Mouse (Mus musculus) neutrophil, adult 5-6 weeks (primary cell): Measurements from ENCODE around the gene Nol6. TPM values are rescaled to one million over a fixed set of nuclear protein-coding genes. Genes with fewer than 3 reads are reported as not detected.
"Not testable (repeated sequence)": the region's sequence is repeated elsewhere in the genome, so short reads cannot be mapped to it uniquely, and the experiment has no call there.

Experiments
- ATAC-seq: fragments of 151-379, 151-347 bp; 2 replicates; pipeline ENCODE4 v1.8.0; 2017; ENCODE audit warnings: mild to moderate bottlenecking, moderate TSS enrichment; ENCODE audit not compliant: insufficient number of reproducible peaks, poor library complexity, low FRiP score, severe bottlenecking; ENCODE audit errors: extremely low read depth
- total RNA-seq: library from RNA; stranded (forward); fragments of 200-1000 nt; gene quantifications from 2 replicates; pipeline ENCODE4 v1.2.3, GENCODE M21; 2017

The Nol6 gene
- total RNA-seq, 1 experiment from 2014 or later: 13.2 TPM

DNA sequence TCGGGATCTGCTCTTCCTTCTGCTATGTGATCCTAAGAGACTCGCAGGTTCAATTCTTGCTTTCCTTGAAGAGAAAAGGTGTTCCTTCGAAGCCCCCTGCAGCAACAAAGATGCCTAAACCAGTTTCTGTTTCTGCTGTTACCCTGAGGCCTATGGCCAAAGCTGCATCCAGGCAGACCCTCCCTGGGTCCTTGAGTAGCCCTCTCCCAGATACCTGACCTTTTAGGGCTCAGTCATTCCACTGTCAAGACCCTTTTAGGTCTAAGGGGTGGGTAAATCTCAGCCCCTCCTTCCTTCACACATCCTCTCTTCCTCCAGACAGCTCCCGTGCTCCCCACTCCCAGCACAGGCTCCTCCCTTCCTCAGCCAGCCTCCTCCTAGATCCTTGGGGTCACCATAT, 35.1 kb downstream of the Nol6 start:
- ATAC-seq: no peak

DNA sequence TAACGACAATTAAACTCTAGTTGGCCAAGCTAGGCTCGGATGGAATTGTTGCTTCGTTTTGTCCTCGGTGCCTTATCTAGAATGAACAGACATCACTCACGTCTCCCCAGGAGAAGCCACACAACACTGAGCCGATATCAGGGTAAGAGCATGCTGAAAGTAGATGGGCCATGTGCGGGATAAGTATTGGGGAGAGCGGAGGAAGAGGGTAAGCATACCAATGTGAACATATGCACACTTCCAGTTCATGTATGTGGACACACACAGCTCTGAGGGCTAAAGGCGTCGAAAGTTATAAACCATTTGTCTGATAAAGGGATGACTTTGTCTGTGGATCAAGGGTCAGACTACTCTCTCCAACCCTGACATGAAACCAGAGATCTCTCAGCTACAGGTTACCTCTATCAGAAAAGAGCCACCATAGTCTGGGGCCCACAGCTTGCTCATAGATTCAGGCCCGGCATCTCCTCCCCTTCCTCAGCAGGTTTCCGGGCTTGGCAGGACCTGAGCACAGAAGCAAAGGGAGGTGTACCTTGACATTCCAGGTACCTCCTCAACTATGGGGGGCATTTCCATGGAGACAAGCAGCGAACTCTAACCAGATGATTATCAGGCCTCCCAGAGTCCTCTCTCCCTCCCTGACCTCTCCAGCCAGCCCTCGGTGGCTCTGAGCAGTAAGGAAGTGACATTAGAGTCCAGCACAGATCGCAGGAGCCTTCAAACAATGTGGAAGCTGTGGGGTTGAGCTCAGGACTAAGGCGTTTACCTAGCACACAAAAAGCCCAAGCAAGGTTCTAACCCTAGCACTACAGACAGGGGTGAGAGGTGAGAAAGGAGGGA, 36.6 kb downstream of the Nol6 start:
- no peak for ATAC-seq

DNA sequence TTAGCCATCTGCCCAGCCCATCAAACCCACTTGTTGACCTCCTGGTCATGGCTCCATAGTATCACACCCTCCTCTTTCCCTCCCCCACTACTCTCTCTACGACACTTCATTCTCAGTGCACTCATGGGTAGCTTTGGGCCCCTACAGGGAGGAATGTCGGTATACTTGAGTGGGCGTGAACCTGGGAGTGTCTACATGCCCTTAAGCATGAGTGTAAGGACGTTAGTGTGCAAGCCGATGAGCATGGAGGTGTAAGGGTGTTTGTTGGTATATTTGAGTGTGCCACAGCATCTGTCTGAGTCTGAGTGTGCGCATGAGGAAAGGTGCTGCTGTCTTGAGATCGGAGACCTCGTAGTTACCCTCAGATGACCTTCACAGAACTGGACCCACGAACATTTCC, 37.3 kb downstream of the Nol6 start:
- no peak for ATAC-seq

DNA sequence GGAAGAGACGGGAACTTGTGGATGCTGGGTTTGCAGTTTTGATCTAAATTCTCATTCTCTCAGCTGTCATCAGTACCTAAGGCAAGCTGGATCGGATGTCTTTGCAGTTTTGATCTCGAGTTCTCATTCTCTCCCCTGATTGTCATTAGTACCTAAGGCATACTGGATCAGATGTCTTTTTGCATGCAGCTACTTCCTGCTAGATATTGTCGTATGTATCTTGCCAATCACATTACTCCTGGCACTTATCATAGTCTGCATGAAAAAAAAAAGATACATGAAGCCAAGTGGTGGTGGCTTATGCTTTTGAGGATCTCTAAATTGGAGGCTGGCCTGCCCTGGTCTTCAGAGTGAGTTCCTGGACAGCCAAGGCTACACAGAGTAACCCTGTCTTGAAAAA, 39.4 kb downstream of the Nol6 start:
- ATAC-seq: no peak

DNA sequence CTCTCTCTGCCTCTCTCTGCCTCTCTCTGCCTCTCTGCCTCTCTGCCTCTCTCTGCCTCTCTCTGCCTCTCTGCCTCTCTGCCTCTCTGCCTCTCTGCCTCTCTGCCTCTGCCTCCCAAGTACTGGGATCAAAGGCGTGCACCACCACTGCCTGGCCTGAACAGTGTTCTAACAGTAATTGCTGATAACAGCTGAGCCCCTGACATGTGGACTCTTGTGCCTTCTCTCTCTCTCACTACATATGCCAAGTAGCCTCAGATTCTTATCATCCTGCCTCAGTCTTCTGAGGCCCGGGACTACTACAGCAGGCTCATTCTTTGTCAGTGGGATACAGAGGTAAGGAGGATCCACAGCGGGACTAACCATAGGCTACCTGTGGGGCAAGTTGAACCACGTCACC, 41.5 kb downstream of the Nol6 start:
- ATAC-seq: not testable (repeated sequence)

DNA sequence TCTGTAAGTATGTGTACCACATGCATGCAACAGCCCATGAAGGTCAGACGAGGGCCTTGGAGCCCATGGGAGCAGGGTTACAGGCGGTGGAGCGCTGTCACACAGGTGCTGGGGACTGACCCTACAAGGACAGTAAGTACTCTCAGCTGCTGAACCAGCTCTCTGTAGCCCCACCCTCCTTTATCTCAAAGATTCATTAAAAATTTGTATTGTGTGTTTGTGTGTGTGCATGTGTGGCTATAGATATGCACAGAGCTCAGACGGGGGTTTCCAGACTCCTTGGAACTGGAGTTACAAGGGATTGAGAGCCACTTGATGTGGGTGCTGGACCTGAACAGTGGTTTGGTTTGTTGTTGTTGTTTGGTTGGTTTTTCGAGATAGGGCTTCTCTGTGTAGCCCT, 42.5 kb downstream of the Nol6 start:
- no peak for ATAC-seq

DNA sequence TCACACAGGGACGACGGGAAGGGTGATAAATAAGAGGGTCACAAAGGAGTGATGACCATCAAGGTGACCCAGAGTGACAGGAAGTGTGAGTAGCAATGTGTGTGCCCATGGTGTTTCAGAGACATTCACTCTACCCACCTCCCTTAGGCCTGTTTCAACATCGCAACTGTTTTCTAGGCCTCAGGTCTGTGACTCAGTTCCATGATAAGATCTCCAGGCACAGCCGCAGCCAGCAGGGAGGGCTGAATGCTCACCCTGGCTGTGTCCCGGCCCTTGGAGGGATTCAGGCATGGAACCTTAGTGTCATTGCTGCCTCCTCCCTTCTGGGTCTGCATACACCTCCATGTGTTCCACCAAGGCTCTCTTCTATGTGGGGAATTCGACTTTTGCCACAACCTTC, 45.5 kb downstream of the Nol6 start:
- ATAC-seq: no peak

DNA sequence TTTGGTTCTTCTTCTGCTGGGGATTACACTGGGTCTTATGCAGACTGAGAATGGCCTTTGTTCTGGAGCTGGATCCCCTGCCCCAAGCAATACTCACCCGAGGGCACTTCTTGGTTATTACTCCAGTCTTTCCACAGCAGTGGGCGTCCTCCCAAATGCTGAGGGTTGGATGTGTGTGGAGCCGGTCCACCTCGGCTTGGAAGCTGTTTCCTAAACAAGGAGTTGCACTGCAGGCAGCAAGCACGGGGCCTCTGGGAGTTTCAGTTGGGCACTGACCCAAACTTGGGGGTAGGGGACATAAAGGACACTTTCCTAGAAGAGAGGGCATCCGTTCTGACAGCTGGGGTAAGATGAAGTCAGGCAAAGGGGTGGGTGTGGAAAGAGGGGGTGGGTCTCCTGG, 49.8 kb downstream of the Nol6 start:
- no peak for ATAC-seq

DNA sequence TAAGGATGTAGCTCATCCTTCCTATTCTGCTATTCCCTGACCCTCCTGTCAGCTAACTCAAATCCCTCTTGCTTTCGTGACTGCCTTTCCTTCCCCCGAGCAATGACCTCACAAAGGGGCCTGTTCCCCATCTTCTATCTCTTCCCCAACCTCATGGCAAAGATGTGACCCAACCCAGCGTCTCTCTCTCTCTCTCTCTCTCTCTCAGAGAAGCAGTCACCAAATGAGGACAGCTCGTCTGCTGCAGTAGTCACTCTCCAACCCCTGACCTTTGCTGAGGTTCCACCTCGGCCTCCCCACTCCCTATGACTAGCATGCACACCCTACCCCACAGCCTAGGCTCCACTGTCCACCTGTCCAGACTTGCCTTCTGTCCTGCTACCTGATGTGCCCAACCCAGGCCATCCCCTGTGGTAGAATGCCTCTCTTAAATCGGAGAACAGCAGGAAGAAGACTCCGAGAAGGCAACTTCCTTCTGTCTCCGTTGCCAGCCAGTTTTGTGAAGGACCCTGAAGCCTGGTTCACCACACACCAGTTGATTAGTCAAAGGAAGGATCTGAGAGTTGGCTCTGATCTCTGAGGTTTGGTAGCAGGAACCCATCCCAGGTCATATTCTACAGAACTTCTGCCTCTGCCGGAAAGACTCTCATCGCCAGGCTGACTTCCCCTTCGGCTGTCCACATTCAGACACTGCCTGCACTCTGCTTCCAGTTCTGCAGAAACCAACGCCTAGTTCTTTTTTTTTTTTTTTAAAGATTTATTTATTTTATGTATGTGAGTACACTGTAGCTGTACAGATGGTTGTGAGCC, 51.0 kb downstream of the Nol6 start:
- no peak for ATAC-seq

DNA sequence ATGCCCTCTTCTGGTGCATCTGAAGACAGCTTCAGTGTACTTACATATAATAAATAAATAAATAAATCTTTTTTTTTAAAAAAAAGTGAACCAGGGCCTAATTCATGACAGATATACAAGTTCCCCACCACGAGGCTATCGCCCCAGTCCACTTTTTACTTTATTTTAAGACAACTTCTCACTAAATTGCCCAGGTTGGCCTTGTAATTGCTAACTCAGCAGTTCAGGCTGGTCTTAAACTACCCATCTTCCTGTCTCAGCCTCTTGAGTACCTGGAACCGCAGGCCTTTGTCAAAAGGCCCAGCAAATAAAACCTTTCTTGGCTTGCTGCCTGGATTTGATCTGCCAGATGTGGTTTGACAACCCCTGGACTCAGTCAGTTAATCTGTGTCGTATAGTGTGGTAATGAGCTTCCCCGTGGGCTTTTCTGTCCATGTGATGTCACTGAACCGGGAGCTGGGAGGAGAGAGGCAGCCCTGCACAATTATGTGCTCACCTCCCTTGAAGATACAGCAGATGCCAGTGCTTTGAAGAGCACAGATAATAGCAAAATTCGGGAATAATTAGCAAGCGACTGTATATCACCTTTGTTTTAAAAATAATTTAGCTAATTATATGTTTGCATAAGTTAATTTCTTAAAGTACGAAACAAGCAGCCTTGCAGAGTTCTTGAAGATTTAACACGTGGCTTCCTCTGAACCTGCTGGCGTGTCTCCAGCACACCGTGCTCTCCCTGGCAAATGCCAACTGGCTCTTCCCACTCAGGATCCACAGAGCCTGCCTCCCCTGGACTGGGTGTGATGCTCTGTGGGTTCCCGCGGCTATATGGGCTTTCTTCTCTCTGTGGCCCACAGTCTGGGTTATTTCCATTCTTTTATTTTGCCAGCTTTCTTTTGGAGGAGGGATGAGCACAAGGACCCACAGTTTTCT, 52.5 kb downstream of the Nol6 start:
- no peak for ATAC-seq

DNA sequence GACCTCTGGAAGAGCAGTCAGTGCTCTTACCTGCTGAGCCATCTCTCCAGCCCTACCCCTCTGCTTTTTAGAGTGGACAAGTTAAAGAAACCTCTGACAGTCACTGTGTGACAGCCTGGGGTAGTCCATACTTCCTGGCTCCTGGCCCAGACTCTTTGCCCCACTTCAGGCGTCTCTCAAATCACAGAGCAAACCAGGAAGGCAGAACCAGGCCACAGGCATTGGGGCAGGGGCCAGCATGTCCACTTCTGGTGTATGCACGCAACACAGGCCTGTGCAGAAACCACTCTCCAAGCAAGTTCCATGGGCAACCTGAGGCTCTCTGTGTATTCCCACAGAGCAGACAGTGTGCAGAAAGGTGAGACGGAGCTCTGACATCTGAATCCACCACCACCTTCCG, 59.1 kb downstream of the Nol6 start:
- no peak for ATAC-seq

Other genes starting within 250 kb of the Nol6 start
- gene Spink4, start 204.4 kb downstream of the Nol6 start, total RNA-seq: not detected in 2 replicates
- 134 and 143 TPM in 2 replicates for gene Bag1, start 176.2 kb downstream of the Nol6 start, total RNA-seq
- gene Chmp5, start 176.0 kb downstream of the Nol6 start, total RNA-seq: 111 and 126 TPM in 2 replicates
- 84.3 and 110 TPM in 2 replicates for gene Nfx1, start 153.5 kb downstream of the Nol6 start, total RNA-seq
- gene Aqp7, start 76.3 kb downstream of the Nol6 start, total RNA-seq: not detected in 2 replicates
- 0.86 and 1.2 TPM in 2 replicates for gene Aqp3, start 26.3 kb downstream of the Nol6 start, total RNA-seq
- 49.2 and 56.8 TPM in 2 replicates for gene Ube2r2, start 11.3 kb upstream of the Nol6 start, total RNA-seq
- gene Ubap2, start 150.7 kb upstream of the Nol6 start, total RNA-seq: 23.9 and 25.0 TPM in 2 replicates
- 83.2 and 88.3 TPM in 2 replicates for gene Dcaf12, start 190.4 kb upstream of the Nol6 start, total RNA-seq
- gene Ubap1, start 224.5 kb upstream of the Nol6 start, total RNA-seq: 75.4 and 94.9 TPM in 2 replicates